Mouse (Mus musculus) layer of hippocampus, adult 18-20 months (tissue): Measurements from ENCODE around the gene Zfp729a. TPM values are rescaled to one million over a fixed set of nuclear protein-coding genes. Genes with fewer than 3 reads are reported as not detected.

Experiments
- DNase-seq, 2 experiments: peaks; one replicate each; pipeline ENCODE4 v3.0.0; 2022; ENCODE audit warnings: low spot score in 2 of 2
- long read RNA-seq: library from polyadenylated mRNA; stranded (forward); transcript quantifications from one replicate; pipeline ENCODE4 v2.0.0, GENCODE M21; 2021
- total RNA-seq, 2 experiments: library from RNA; stranded (reverse); gene quantifications; 2 replicates each; pipeline ENCODE4 v1.2.3; 2021

Zfp729a gene
- 1 to 10 TPM; 9.1 to 10.0 TPM for total RNA-seq
- long read RNA-seq, full-length matches to known transcripts = 3 of 7 reads
- long read RNA-seq, partial matches to known transcripts = 0 of 7 reads
- long read RNA-seq, other reads (novel, unspliced or antisense) = 4 of 7 reads

- DNase-seq = peak; percentile 82 to 94
Measured at GRCm38 (mm10) chr13:67637294-67638007, at the start of gene Zfp729a, which contains the start of gene Gm49345. TSS of gene Zfp729a (minus strand) at chr13:67637791. TSS of gene Gm49345 (minus strand) at chr13:67637769.

- DNase-seq = no peak
Measured at GRCm38 (mm10) chr13:67686971-67687370, 49.4 kb upstream of the Zfp729a start, which contains the start of gene Zfp738. TSS of gene Zfp738 (minus strand) at chr13:67687071.

GRCm38 (mm10) chr13:67683841-67684240 is 46.2 kb upstream of the Zfp729a start:
- DNase-seq = peak in 1 of 2 experiments; percentile 3

GRCm38 (mm10) chr13:67682959-67683735 is 45.6 kb upstream of the Zfp729a start:
- DNase-seq = peak; percentile 82 to 94

GRCm38 (mm10) chr13:67674902-67675301 is 37.3 kb upstream of the Zfp729a start:
- DNase-seq = no peak

GRCm38 (mm10) chr13:67652496-67652895 is 14.9 kb upstream of the Zfp729a start:
- no peak for DNase-seq

GRCm38 (mm10) chr13:67610108-67610507 is 27.5 kb downstream of the Zfp729a start:
- DNase-seq = peak in 1 of 2 experiments; percentile 2

- DNase-seq = peak; percentile 80 to 95
Measured at GRCm38 (mm10) chr13:67609066-67609876, 28.3 kb downstream of the Zfp729a start, which contains the start of gene Zfp729b. TSS of gene Zfp729b (minus strand) at chr13:67609707.

- DNase-seq = no peak
Measured at GRCm38 (mm10) chr13:67572591-67573189, 64.9 kb downstream of the Zfp729a start.

Other genes with a start within 250 kb of the Zfp729a start
- 1 to 10 TPM; 2.2 to 4.7 TPM for gene Zfp429, start 238.0 kb downstream of the Zfp729a start, total RNA-seq
- 1 to 10 TPM; 1.4 to 2.8 TPM for gene Zfp459, start 216.4 kb downstream of the Zfp729a start, total RNA-seq
- gene Zfp874a, start 186.2 kb downstream of the Zfp729a start, total RNA-seq = 10 to 100 TPM; 13.2 to 14.5 TPM
- 10 to 100 TPM; 14.8 to 19.0 TPM for gene Zfp874b, start 153.5 kb downstream of the Zfp729a start, total RNA-seq
- 1 to 10 TPM; 8.6 to 9.9 TPM for gene Zfp58, start 137.2 kb downstream of the Zfp729a start, total RNA-seq
- gene Gm26965, start 111.6 kb downstream of the Zfp729a start, total RNA-seq = under 1 TPM in 1 of 2 experiments, not detected in 1; 0.81 TPM
- gene Zfp87, start 111.6 kb downstream of the Zfp729a start, total RNA-seq = 10 to 100 TPM; 18.7 to 20.7 TPM
- gene Zfp748, start 84.0 kb downstream of the Zfp729a start, total RNA-seq = 10 to 100 TPM in 1 of 2 experiments, 1 to 10 TPM in 1; 9.5 to 11.0 TPM
- gene Zfp729b, start 28.1 kb downstream of the Zfp729a start, total RNA-seq = 1 to 10 TPM; 7.7 to 8.1 TPM
- gene Gm49345, start within 50 bp of the Zfp729a start, total RNA-seq = 1 to 10 TPM; 1.3 to 3.7 TPM
- gene Zfp738, start 49.3 kb upstream of the Zfp729a start, total RNA-seq = 10 to 100 TPM; 20.9 to 21.8 TPM
- 10 to 100 TPM; 13.8 to 14.7 TPM for gene Zfp65, start 91.4 kb upstream of the Zfp729a start, total RNA-seq
- gene Zfp85, start 117.4 kb upstream of the Zfp729a start, total RNA-seq = 1 to 10 TPM; 7.0 to 7.8 TPM
- 1 to 10 TPM; 4.0 to 4.5 TPM for gene Zfp493, start 141.9 kb upstream of the Zfp729a start, total RNA-seq
- gene Zfp273, start 175.9 kb upstream of the Zfp729a start, total RNA-seq = 1 to 10 TPM; 7.8 to 8.3 TPM
- gene Gm10037, start 193.3 kb upstream of the Zfp729a start, total RNA-seq = 1 to 10 TPM; 7.6 to 9.3 TPM
- gene BC048507, start 225.5 kb upstream of the Zfp729a start, total RNA-seq = not detected